ENCODE assay signal across 8 mouse cellular contexts in genomic region chr11:110572548-110572947, GRCm38 (mm10).
DNase-seq lines count a peak whose midpoint lies in the region; ATAC-seq and TF ChIP-seq lines count a peak whose summit lies in the region.

No protein-coding gene starts in this region.

- WGBS in lung, postnatal 0 days, result 49% methylated on average over 10 of the region's 10 CpGs

- H3K4me1 ChIP-seq in lung, postnatal 0 days (ENCODE audit: insufficient read depth, low read depth, low read length), result no peaks in the 10 kb centered on the region

- no peak overlapping the region for H3K9ac ChIP-seq in lung, postnatal 0 days (replicated peaks; ENCODE audit: low read depth)

- no peak overlapping the region for H3K4me3 ChIP-seq in lung, postnatal 0 days (ENCODE audit: low read depth, low read length)

- no peak for TF ChIP-seq EP300 in lung, postnatal 0 days (IDR thresholded peaks at IDR 0.05)

- H3K9me3 ChIP-seq in lung, postnatal 0 days (ENCODE audit: low read length), result no peaks in the 10 kb centered on the region

- DNase-seq in adrenal gland, adult 18-20 months (ENCODE audit: low spot score in 2 of 2), result peak; percentile 26 to 31
- DNase-seq in adrenal gland, postnatal 4 days (ENCODE audit: low spot score in 2 of 2), result no peak
- DNase-seq in 3T3-L1 (ENCODE audit: low read depth, low spot score), result peak; percentile 69
- DNase-seq in cerebellum, postnatal 10 days, result peak; percentile 78 to 82
- DNase-seq in frontal cortex, postnatal 36 days (ENCODE audit: low spot score in 2 of 2), result peak; percentile 40 to 77
- DNase-seq in kidney, postnatal 4 days, result peak; percentile 69 to 73
- peak; percentile 61 for DNase-seq in lung, postnatal 0 days (ENCODE audit: low spot score)
- DNase-seq in right cerebral cortex, postnatal 4 days, result peak; percentile 63

- H3K4me2 ChIP-seq in lung, postnatal 0 days (replicated peaks; ENCODE audit: low read depth, low read length), result no peak overlapping the region

- no peaks in the 10 kb centered on the region for H3K27me3 ChIP-seq in lung, postnatal 0 days (replicated peaks; ENCODE audit: insufficient read depth, low read length)

- H3K36me3 ChIP-seq in lung, postnatal 0 days (ENCODE audit: insufficient read depth, low read length), result no peaks in the 10 kb centered on the region

- ATAC-seq in lung, postnatal 0 days, result no peak

- H3K27ac ChIP-seq in lung, postnatal 0 days (ENCODE audit: low read length), result no peak overlapping the region

- TF ChIP-seq CTCF in lung, postnatal 0 days (IDR thresholded peaks at IDR 0.05), result peak; percentile 82

Comparison
In these comparisons a context has a peak if more than half of its experiments do, and no peak if none do; other contexts are left out.
1. DNase-seq: peak in adrenal gland, adult 18-20 months (2 of 2), 3T3-L1 (single experiment), cerebellum, postnatal 10 days (2 of 2), frontal cortex, postnatal 36 days (2 of 2), kidney, postnatal 4 days (2 of 2), lung, postnatal 0 days (single experiment) and right cerebral cortex, postnatal 4 days (single experiment); none in adrenal gland, postnatal 4 days (0 of 2).